Mouse (Mus musculus): Measurements from ENCODE around the gene Gm3417.
"Not testable (repeated sequence)": the region's sequence is repeated elsewhere in the genome, so short reads cannot be mapped to it uniquely, and the experiment has no call there.

DNA sequence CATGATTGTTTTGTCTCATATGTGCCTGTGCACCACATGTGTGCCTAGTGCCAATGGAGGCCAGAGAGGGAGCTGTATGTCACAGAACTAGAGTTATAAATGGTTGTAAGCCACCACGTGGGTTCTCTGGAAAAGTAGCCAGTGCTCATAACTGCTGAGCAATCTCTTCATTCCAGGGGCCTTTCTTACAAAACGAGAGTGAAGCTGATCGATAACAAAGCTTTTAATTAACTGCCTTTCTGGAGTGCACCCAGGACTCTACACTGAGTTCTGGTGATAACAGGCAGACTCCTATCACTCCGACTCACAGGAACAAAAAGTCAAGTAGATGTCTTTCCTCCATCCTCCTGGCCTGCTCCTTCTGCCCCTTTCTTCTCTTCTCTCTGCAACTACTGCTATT lies 21.5 kb upstream of the Gm3417 start:
- not testable (repeated sequence) for TF ChIP-seq CTCF (IDR thresholded peaks at IDR 0.05; ENCODE audit: control insufficient read depth, insufficient read depth, insufficient replicate concordance, low read depth, low read length); POLR2A (IDR thresholded peaks at IDR 0.05; ENCODE audit: control insufficient read depth, low read depth, low read length)

Data from testis, adult 2 months (tissue).